Mouse (Mus musculus) natural killer cell, adult 2 months (primary cell): ENCODE measurements around the gene Lmf2.

ENCODE experiments used
- DNase-seq, 2 experiments: peaks; one replicate each; pipeline ENCODE4 v3.0.0; 2022; ENCODE audit warnings: low spot score in 2 of 2

Gene Lmf2

DNA sequence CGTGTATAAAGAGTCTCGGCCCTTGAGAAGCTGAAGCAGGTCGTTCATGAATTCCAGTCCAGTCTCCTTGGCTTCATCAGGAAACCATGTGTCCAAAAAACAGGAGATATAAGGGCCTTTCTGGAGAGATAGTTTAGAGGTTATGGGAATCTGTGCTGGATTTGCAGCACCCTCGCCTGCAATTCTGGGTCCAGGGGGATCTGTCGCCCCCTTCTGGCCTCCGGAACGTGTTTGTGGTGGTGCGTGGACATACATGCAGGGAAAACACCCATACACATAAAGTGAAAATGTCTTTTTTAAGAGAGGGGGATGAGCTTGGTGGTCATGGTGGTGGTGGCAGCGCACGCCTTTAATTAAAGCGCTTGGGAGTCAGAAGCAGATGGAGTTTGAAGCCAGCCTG is 39.3 kb downstream of the Lmf2 start:
- no peak for DNase-seq

DNA sequence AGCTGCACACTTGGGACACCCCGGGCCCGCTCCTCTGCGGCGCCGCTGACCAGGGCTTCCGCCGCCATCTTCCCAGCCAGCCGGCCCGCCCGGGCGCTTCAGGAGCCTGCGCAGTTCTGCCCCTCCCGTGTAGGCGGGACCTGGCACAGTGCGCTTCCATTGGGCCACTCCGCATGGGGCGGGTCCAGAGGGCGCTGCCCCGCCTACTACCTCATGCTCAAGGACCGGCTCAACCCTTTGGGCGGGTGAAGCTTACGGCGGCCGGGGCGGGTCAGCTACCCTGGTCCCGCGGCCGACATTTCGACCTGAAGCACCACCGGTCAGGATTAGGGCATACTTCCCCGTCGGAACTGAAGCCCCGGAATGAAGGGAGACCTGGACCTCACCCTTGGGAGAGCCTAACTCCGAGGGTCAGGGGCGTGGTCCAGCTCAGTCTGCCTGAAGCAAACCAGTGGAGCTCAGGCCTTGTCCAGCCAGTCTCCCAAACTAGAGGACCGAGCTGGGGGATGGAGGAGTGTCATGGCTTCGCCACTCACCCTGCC is 40.2 kb downstream of the Lmf2 start, which contains the start of gene Sbf1:
TSS of gene Sbf1 (minus strand) at position 122 of the 542 bp plus-strand sequence.
- DNase-seq, result peak; percentile 96 to 97

- no peak for DNase-seq
Measured at GRCm38 (mm10) chr15:89314511-89315189, 40.8 kb downstream of the Lmf2 start.

- no peak for DNase-seq
Measured at GRCm38 (mm10) chr15:89314107-89314506, 41.4 kb downstream of the Lmf2 start.

DNA sequence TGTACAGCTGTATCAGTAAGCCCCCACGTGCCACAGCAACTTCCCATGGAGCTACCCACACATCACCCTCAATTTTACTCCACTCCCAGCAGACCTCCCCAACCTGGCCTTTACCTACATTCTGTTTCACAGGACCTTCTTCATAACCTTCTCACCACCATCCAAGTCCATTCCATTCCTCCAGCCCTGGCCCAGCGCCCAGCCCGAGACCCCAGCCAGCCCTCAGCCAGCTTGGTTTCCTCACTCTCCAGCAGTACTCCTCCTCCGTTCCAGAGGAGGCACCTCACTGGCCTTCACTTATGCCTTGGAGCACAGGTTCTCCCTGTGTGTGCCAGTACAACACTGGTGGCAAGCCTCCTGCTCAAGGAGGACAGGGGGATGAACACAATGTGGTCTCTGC is 42.1 kb downstream of the Lmf2 start:
- DNase-seq, result no peak

- peak; percentile 82 to 85 for DNase-seq
Measured at GRCm38 (mm10) chr15:89309962-89310498, 45.4 kb downstream of the Lmf2 start.

GRCm38 (mm10) chr15:89308406-89309139 is 46.9 kb downstream of the Lmf2 start:
- DNase-seq, result no peak

DNA sequence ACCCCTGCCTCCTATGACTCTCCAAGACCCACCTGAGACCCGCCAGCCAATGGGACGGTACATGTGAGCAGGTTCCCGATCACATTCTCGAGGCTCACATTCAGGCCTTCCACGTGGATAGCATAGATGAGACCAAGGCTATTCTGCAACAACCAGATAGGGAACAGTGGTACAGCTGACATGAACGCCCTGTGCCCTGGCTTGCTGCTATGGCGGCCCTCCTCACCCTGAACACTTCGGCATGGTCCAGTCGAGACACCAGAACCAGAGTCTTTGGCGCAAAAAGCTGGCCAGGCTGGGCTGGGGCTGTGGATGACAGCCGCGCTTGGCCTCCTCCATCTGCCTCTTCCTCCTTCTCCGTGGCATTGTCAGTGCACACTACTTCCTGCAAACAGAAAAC is 48.0 kb downstream of the Lmf2 start:
- DNase-seq, result no peak

DNA sequence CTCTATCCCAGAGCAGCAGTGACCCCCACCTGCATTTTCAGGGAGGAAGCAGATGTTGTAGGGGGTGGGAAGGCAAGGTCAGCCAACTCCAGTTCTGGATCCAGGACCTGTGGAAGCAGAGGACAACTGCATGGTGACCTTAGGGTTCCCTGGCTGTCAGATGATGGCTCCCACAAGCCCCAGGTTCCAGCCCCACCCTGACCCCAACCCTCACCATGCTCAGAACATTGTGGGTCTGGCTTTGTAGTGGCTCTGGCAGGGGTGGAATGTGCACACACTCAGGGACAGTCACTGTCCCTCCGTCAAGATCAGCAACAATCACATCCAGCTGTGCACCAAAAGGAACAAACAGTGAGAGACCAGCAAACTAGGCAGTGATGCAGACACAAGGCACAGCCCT is 49.5 kb downstream of the Lmf2 start:
- no peak for DNase-seq
